Mouse (Mus musculus): ENCODE measurements around the gene Prss37. TPM values are rescaled to one million over a fixed set of nuclear protein-coding genes. Genes with fewer than 3 reads are reported as not detected.

Gene Prss37
- total and polyA plus RNA-seq, 2 experiments from 2014 or later, result not detected

GRCm38 (mm10) chr6:40479705-40480104, 39.6 kb downstream of the Prss37 start:
- no peaks in the 10 kb centered on the region for H3K27me3 ChIP-seq (ENCODE audit: insufficient read depth, low read length)
- peak; percentile 64 for TF ChIP-seq CTCF (IDR thresholded peaks at IDR 0.05)
- WGBS, result 98% methylated on average over 1 of the region's 1 CpGs

GRCm38 (mm10) chr6:40476132-40476531, 43.2 kb downstream of the Prss37 start:
- peaks cover 23% of the 10 kb centered on the region for H3K36me3 ChIP-seq (ENCODE audit: insufficient read depth, low read length)
- no peaks in the 10 kb centered on the region for H3K27me3 ChIP-seq (ENCODE audit: insufficient read depth, low read length)
- no peak overlapping the region for H3K27ac ChIP-seq (ENCODE audit: low read depth, low read length)
- 91% methylated on average over 4 of the region's 4 CpGs for WGBS
- no peak for TF ChIP-seq CTCF (IDR thresholded peaks at IDR 0.05)
- DNase-seq (ENCODE audit: low spot score) (no peak), ATAC-seq (ENCODE audit: low FRiP score) (no peak)
- H3K9ac ChIP-seq (replicated peaks; ENCODE audit: low read length, poor library complexity, severe bottlenecking), result no peak overlapping the region
- no peak overlapping the region for H3K4me3 ChIP-seq (ENCODE audit: low read depth, low read length)
- 0 out of 2 replicates have a peak, but pooled peaks cover 4% of the 10 kb centered on the region for H3K4me1 ChIP-seq (ENCODE audit: insufficient read depth, low read length)
- no peak overlapping the region for H3K4me2 ChIP-seq (ENCODE audit: low read depth, low read length, poor library complexity, severe bottlenecking)
- no peaks in the 10 kb centered on the region for H3K9me3 ChIP-seq (ENCODE audit: low read length)

More at GRCm38 (mm10) chr6:40479705-40480104, 39.6 kb downstream of the Prss37 start:
- H3K9ac ChIP-seq (replicated peaks; ENCODE audit: low read length, poor library complexity, severe bottlenecking), result no peak overlapping the region
- peaks cover 41% of the 10 kb centered on the region for H3K36me3 ChIP-seq (ENCODE audit: insufficient read depth, low read length)
- H3K27ac ChIP-seq (ENCODE audit: low read depth, low read length), result no peak overlapping the region
- H3K4me1 ChIP-seq (ENCODE audit: insufficient read depth, low read length), result no peaks in the 10 kb centered on the region
- DNase-seq (ENCODE audit: low spot score), result peak; percentile 65
- no peak for ATAC-seq (ENCODE audit: low FRiP score)
- H3K4me3 ChIP-seq (ENCODE audit: low read depth, low read length), result no peak overlapping the region
- H3K9me3 ChIP-seq (ENCODE audit: low read length), result no peaks in the 10 kb centered on the region
- no peak overlapping the region for H3K4me2 ChIP-seq (ENCODE audit: low read depth, low read length, poor library complexity, severe bottlenecking)

GRCm38 (mm10) chr6:40471720-40472010, 47.6 kb downstream of the Prss37 start:
- ATAC-seq (ENCODE audit: low FRiP score) (no peak), DNase-seq (ENCODE audit: low spot score) (no peak)
- no peaks in the 10 kb centered on the region for H3K9me3 ChIP-seq (ENCODE audit: low read length)
- H3K4me2 ChIP-seq (ENCODE audit: low read depth, low read length, poor library complexity, severe bottlenecking), result peak overlapping the region; percentile 61
- peak overlapping the region; percentile 87 for H3K27ac ChIP-seq (ENCODE audit: low read depth, low read length)
- WGBS, result 2% methylated on average over 7 of the region's 7 CpGs
- TF ChIP-seq CTCF (IDR thresholded peaks at IDR 0.05), result no peak
- peak overlapping the region; percentile 75 for H3K9ac ChIP-seq (replicated peaks; ENCODE audit: low read length, poor library complexity, severe bottlenecking)
- H3K36me3 ChIP-seq (ENCODE audit: insufficient read depth, low read length), result peaks cover 14% of the 10 kb centered on the region
- peak overlapping the region; percentile 89 for H3K4me3 ChIP-seq (ENCODE audit: low read depth, low read length)
- H3K27me3 ChIP-seq (ENCODE audit: insufficient read depth, low read length), result no peaks in the 10 kb centered on the region
- 0 out of 2 replicates have a peak, but pooled peaks cover 4% of the 10 kb centered on the region for H3K4me1 ChIP-seq (ENCODE audit: insufficient read depth, low read length)

DNA sequence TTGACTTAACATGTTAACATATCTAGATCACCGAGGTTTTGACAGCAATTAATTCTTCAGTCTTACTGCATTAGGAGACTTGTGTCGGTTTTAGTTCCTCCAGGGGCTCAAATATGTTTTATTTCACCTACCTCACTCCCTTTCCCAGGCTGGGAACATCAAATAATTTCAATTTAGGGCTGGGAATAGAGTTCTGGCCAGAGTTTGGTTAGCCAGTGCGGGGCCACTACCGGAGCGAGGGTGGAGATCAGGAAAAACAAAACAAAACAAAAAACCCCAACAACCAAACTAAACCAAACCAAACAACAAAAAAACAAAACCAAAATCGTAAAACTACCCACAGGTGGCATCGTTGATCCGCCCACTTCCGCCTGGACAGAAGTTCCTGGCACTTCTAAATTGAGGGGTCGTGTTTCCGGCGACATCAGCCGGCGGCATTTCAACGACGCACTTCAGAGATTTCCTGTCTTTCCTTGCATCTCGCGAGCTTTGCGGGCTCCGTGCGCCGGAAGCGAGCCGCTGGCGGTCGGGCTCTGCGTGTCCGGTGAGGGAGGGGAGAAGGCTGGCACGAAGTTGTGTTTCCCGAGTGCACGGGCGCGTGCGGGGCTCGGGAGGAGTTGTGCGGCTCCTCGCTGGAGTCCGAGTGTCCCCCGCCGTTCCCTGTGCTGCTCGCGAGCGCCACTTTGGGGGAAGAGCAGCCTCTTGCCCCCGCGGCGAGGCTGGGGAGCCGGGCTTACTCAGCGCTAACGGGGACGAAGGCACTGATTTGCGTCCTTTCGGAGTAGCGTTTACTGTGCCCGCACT, 48.2 kb downstream of the Prss37 start, which contains the start of gene Ssbp1:
Gene Ssbp1, plus strand, starts transcription at position 437 of the 804 bp plus-strand sequence.
- Histone ChIP-seq H3K4me2 (ENCODE audit: low read depth, low read length, poor library complexity, severe bottlenecking) (peak within 1 kb of the TSS; percentile 72), H3K4me1 (ENCODE audit: insufficient read depth, low read length) (0 out of 2 replicates have a peak, but pooled peaks cover 4% of the 10 kb centered on the region), H3K4me3 (ENCODE audit: low read depth, low read length) (peak within 1 kb of the TSS; percentile 89), H3K27me3 (ENCODE audit: insufficient read depth, low read length) (no peaks in the 10 kb centered on the region), H3K9ac (replicated peaks; ENCODE audit: low read length, poor library complexity, severe bottlenecking) (peak within 1 kb of the TSS; percentile 75), H3K36me3 (ENCODE audit: insufficient read depth, low read length) (peaks cover 12% of the 10 kb centered on the region), H3K27ac (ENCODE audit: low read depth, low read length) (peak within 1 kb of the TSS; percentile 87), H3K9me3 (ENCODE audit: low read length) (no peaks in the 10 kb centered on the region)
- peak; percentile 97 for ATAC-seq (ENCODE audit: low FRiP score)
- peak; percentile 52 for TF ChIP-seq CTCF (IDR thresholded peaks at IDR 0.05)
- under 1% methylated on average over 54 of the region's 54 CpGs for WGBS
- DNase-seq (ENCODE audit: low spot score), result peak; percentile 97

GRCm38 (mm10) chr6:40465710-40466109, 53.6 kb downstream of the Prss37 start:
- no peak for ATAC-seq (ENCODE audit: low FRiP score)
- Histone ChIP-seq H3K9ac (replicated peaks; ENCODE audit: low read length, poor library complexity, severe bottlenecking) (no peak overlapping the region), H3K27ac (ENCODE audit: low read depth, low read length) (no peak overlapping the region), H3K27me3 (ENCODE audit: insufficient read depth, low read length) (no peaks in the 10 kb centered on the region; the same call in 1 of the 2 replicates), H3K4me1 (ENCODE audit: insufficient read depth, low read length) (no peaks in the 10 kb centered on the region), H3K9me3 (ENCODE audit: low read length) (no peaks in the 10 kb centered on the region), H3K4me3 (ENCODE audit: low read depth, low read length) (no peak overlapping the region), H3K4me2 (ENCODE audit: low read depth, low read length, poor library complexity, severe bottlenecking) (no peak overlapping the region), H3K36me3 (ENCODE audit: insufficient read depth, low read length) (no peaks in the 10 kb centered on the region)
- TF ChIP-seq CTCF (IDR thresholded peaks at IDR 0.05), result peak; percentile 33
- DNase-seq (ENCODE audit: low spot score), result no peak
- 50% methylated on average over 6 of the region's 6 CpGs for WGBS

Other genes starting within 250 kb of the Prss37 start
- gene Agk, start 194.3 kb downstream of the Prss37 start, total RNA-seq (2014; rRNA removed), result 57.3 and 72.3 TPM in 2 replicates
- 63.7 and 64.2 TPM in 2 replicates for gene Agk, start 194.3 kb downstream of the Prss37 start, polyA plus RNA-seq (2015; fragmentation: Nextera tagmentation; extraction: Ambion mirVana)
- gene E330009J07Rik, start 83.4 kb downstream of the Prss37 start, total RNA-seq (2014; rRNA removed), result 20.0 and 23.6 TPM in 2 replicates
- 6.7 and 7.8 TPM in 2 replicates for gene E330009J07Rik, start 83.4 kb downstream of the Prss37 start, polyA plus RNA-seq (2015; fragmentation: Nextera tagmentation; extraction: Ambion mirVana)
- 0.16 and 0.38 TPM in 2 replicates for gene Wee2, start 80.4 kb downstream of the Prss37 start, total RNA-seq (2014; rRNA removed)
- 0.14 TPM in 1 of 2 replicates, not detected in the other for gene Wee2, start 80.4 kb downstream of the Prss37 start, polyA plus RNA-seq (2015; fragmentation: Nextera tagmentation; extraction: Ambion mirVana)
- gene Ssbp1, start 48.2 kb downstream of the Prss37 start, total RNA-seq (2014; rRNA removed), result 14.9 and 18.6 TPM in 2 replicates
- gene Ssbp1, start 48.2 kb downstream of the Prss37 start, polyA plus RNA-seq (2015; fragmentation: Nextera tagmentation; extraction: Ambion mirVana), result 71.7 and 73.7 TPM in 2 replicates
- gene Tas2r137, start 28.3 kb downstream of the Prss37 start, total RNA-seq (2014; rRNA removed), result 0.44 TPM in 1 of 2 replicates, not detected in the other
- not detected in 2 replicates for gene Tas2r137, start 28.3 kb downstream of the Prss37 start, polyA plus RNA-seq (2015; fragmentation: Nextera tagmentation; extraction: Ambion mirVana)
- gene Tas2r108, start 26.0 kb downstream of the Prss37 start, total RNA-seq (2014; rRNA removed), result 0.16 and 0.99 TPM in 2 replicates
- not detected in 2 replicates for gene Tas2r108, start 26.0 kb downstream of the Prss37 start, polyA plus RNA-seq (2015; fragmentation: Nextera tagmentation; extraction: Ambion mirVana)
- not detected in 2 replicates for gene Olfr461, start 35.5 kb upstream of the Prss37 start, total RNA-seq (2014; rRNA removed)
- 0.29 TPM in 1 of 2 replicates, not detected in the other for gene Olfr461, start 35.5 kb upstream of the Prss37 start, polyA plus RNA-seq (2015; fragmentation: Nextera tagmentation; extraction: Ambion mirVana)
- 0.05 TPM in 1 of 2 replicates, not detected in the other for gene Olfr460, start 50.0 kb upstream of the Prss37 start, total RNA-seq (2014; rRNA removed)
- gene Olfr460, start 50.0 kb upstream of the Prss37 start, polyA plus RNA-seq (2015; fragmentation: Nextera tagmentation; extraction: Ambion mirVana), result not detected in 2 replicates
- 2.1 TPM in 1 of 2 replicates, not detected in the other for gene Clec5a, start 66.3 kb upstream of the Prss37 start, total RNA-seq (2014; rRNA removed)
- gene Clec5a, start 66.3 kb upstream of the Prss37 start, polyA plus RNA-seq (2015; fragmentation: Nextera tagmentation; extraction: Ambion mirVana), result 0.52 and 0.79 TPM in 2 replicates
- gene Tas2r138, start 93.8 kb upstream of the Prss37 start, total RNA-seq (2014; rRNA removed), result not detected in 2 replicates
- gene Tas2r138, start 93.8 kb upstream of the Prss37 start, polyA plus RNA-seq (2015; fragmentation: Nextera tagmentation; extraction: Ambion mirVana), result not detected in 2 replicates
- gene Mgam, start 109.3 kb upstream of the Prss37 start, total RNA-seq (2014; rRNA removed), result 1.1 and 1.8 TPM in 2 replicates
- gene Mgam, start 109.3 kb upstream of the Prss37 start, polyA plus RNA-seq (2015; fragmentation: Nextera tagmentation; extraction: Ambion mirVana), result 0.11 and 0.26 TPM in 2 replicates